Mouse (Mus musculus) lung, embryonic 16.5 days (tissue): ENCODE data around the gene Gm21731. TPM values are rescaled to one million over a fixed set of nuclear protein-coding genes. Genes with fewer than 3 reads are reported as not detected.
"Not testable (repeated sequence)": the region's sequence is repeated elsewhere in the genome, so short reads cannot be mapped to it uniquely, and the experiment has no call there.

Source experiments
- ATAC-seq: fragments of 200-750 bp; cut with Nextera tagmentation; 2 replicates; pipeline ENCODE4 v1.8.0; 2017; ENCODE audit warnings: low read depth, mild to moderate bottlenecking, moderate library complexity
- H3K27ac ChIP-seq: fragments of 300-500 bp; sonication (generic); 2 replicates; pipeline ENCODE4 v1.5.1; 2014; ENCODE audit warnings: mild to moderate bottlenecking, control low read depth, low read length
- H3K27me3 ChIP-seq: fragments of 300-500 bp; sonication (generic); 2 replicates; pipeline ENCODE4 v1.6.1; 2014; ENCODE audit warnings: low read depth, low read length, mixed read lengths; ENCODE audit not compliant: control insufficient read depth, insufficient read depth
- H3K36me3 ChIP-seq: fragments of 300-500 bp; sonication (generic); 2 replicates; pipeline ENCODE4 v1.6.1; 2014; ENCODE audit warnings: low read length; ENCODE audit not compliant: control insufficient read depth, insufficient read depth
- H3K4me1 ChIP-seq: fragments of 300-500 bp; sonication (generic); replicated peaks from 2 replicates; pipeline ENCODE4 v1.6.1; 2014; ENCODE audit warnings: low read length, mixed read lengths; ENCODE audit not compliant: control insufficient read depth, insufficient read depth
- H3K4me2 ChIP-seq: fragments of 300-500 bp; sonication (generic); 2 replicates; pipeline ENCODE4 v1.6.1; 2014; ENCODE audit warnings: low read depth, low read length, control low read depth
- H3K4me3 ChIP-seq: fragments of 300-500 bp; sonication (generic); 2 replicates; pipeline ENCODE4 v1.5.1; 2014; ENCODE audit warnings: mild to moderate bottlenecking, low read length, control low read depth
- H3K9ac ChIP-seq: fragments of 300-500 bp; sonication (generic); 2 replicates; pipeline ENCODE4 v1.6.1; 2014; ENCODE audit warnings: low read length, control low read depth
- H3K9me3 ChIP-seq: fragments of 300-500 bp; sonication (generic); 2 replicates; pipeline ENCODE4 v1.6.1; 2016; ENCODE audit warnings: low read length; ENCODE audit not compliant: control insufficient read depth
- WGBS: fragments of 180-500 bp; shearing (Covaris S2); extraction: QIAGEN DNeasy Blood & Tissue Kit; methylation state at CpG from one replicate; pipeline ENCODE4 v1.1.7; 2014; 5-methylcytosine and 5-hydroxymethylcytosine counted together
- polyA plus RNA-seq: library from polyadenylated mRNA; unstranded; fragments of >200 nt; fragmentation: Nextera tagmentation; extraction: Ambion mirVana; gene quantifications from 2 replicates; pipeline ENCODE4 v1.2.1, GENCODE M21; 2015

Gm21731 gene
- polyA plus RNA-seq = not detected in 2 replicates

DNA sequence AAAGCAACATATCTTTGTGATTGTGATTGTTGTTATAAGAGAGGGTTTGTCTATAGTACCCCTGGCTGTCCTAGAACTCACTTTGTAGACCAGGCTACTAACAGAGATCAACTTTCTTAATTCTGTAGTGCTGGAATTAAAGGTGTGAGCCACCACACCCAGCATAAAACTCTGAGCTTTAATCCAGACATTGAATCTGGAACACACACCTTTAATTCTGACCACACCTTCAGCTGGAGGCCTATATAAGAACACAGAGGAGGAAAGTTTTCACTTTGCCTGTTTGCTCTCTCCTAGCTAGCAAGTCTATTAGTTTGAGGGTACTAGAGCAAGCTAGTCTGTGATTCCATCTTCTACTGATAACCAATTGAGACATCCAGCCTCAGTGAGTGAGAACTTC is at the start of gene Gm21731:
Gene Gm21731 (plus strand): TSS at position 301 of the 400 bp plus-strand sequence.
- not testable (repeated sequence) for H3K9ac ChIP-seq, H3K27me3 ChIP-seq, H3K4me3 ChIP-seq, ATAC-seq, H3K27ac ChIP-seq, H3K4me2 ChIP-seq, H3K9me3 ChIP-seq, H3K4me1 ChIP-seq, H3K36me3 ChIP-seq

DNA sequence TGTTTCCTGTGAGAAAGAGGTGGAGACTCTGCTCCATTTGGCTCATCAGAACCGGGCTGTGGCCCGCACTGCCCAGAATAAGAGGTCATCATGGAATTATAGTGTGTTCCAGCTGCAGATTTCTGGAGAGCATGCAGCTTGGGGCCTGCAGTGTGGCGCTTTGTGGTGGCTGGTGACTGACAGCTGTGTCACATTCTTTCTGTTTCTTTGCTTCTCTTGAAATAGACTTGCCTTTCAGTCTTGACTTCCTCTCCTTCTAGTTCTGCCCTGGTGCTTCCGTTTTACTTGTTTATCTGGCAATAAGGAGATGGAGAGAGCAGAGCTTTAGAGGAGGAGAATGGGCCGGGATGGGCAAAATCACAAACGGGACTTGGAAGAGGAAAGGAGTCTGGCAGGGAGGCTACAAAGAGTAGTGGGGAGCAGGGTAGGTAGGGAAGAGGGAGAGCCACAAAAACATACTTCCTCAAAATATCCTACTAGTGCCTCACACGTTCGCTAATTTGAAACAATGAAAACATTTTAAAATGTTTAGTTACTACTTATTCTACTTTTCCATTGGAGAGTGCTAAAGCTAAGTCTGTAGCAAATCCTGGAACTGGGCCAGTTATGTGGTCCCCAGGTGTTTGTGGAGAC is 42.6 kb upstream of the Gm21731 start:
- WGBS = 76% methylated on average over 7 of the region's 8 CpGs
- H3K4me1 ChIP-seq, ATAC-seq, H3K9ac ChIP-seq, H3K27me3 ChIP-seq, H3K4me2 ChIP-seq, H3K4me3 ChIP-seq, H3K27ac ChIP-seq, H3K9me3 ChIP-seq, H3K36me3 ChIP-seq: not testable (repeated sequence)

DNA sequence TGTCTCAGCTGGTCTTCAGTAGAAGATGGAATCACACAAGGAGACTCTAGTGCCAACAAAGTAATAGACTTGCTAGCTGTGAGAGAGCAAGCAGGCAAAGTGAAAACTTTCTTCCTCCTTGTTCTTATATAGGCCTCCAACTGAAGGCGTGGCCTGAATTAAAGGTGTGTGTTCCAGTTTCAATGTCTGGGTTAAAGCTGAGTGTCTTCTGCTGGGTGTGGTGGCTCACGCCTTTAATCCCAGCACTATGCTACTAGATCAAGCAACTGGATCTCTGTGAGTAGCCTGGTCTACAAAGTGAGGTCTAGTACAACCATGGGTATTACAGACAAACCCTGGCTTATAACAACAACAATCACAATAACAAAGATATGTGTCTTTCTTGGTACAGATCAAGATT is 23.1 kb upstream of the Gm21731 start, which contains the start of gene Gm21762:
Gene Gm21762 (minus strand): TSS at position 101 of the 400 bp plus-strand sequence.
- not testable (repeated sequence) for H3K9ac ChIP-seq, H3K36me3 ChIP-seq, H3K4me1 ChIP-seq, H3K9me3 ChIP-seq, H3K4me2 ChIP-seq, H3K27ac ChIP-seq, ATAC-seq, H3K27me3 ChIP-seq, H3K4me3 ChIP-seq
- no CpG with 5 or more reads among the region's 2 CpGs for WGBS

DNA sequence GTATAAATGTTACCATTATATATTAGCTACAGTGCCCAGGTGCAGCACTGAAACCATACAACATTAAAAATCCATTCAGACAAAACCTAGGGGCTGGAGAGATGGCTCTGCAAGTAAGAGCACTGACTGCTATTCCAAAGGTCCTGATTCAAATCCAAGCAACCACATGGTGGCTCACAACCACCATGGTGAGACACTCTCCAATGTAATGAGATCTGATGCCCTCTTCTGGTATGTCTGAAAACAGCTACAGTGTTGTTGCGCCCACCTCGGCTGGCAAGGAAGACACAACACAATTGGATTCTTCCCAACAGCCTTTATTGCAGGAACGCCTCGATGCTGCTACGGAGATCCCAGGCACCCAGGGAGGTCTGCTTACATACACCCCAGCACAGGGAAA is 18.0 kb upstream of the Gm21731 start:
- H3K9ac ChIP-seq, H3K4me2 ChIP-seq, H3K4me1 ChIP-seq, H3K36me3 ChIP-seq, H3K27me3 ChIP-seq, H3K9me3 ChIP-seq, H3K4me3 ChIP-seq, ATAC-seq, H3K27ac ChIP-seq: not testable (repeated sequence)
- WGBS = 78% methylated on average over 5 of the region's 5 CpGs

DNA sequence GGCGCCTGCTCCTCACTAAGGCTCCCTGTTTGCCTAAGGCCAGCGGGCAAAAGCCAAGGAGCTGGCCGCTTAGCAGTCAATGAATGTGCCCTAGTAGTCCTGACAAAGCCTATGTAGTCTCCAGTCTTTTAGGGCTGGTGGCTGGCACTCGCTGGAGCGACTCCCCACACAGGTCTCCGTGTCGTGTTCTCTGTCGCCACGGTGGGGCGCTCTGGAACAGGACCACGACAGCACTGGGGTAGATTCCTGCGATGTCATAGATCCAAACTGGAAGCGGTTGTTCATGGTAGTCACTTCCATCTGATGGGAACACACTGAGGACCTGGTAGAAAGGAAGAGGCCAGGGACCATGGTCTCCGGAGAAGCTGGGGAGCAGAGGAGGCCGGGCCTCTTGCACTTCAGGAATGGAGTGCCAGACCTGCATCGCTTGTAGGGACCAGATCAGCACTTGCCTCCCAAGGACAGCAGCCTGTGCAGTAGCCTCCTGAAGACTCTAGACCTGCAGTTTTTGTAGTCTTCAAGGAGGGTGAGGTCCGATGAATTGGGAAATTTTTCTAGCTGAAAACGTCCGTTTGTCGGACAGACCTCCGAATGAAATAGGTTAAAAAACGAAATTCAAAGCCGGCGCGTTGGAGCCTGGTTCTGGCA is 15.8 kb upstream of the Gm21731 start:
- H3K9me3 ChIP-seq, H3K4me1 ChIP-seq, H3K4me2 ChIP-seq, H3K36me3 ChIP-seq, H3K27me3 ChIP-seq, H3K9ac ChIP-seq, H3K27ac ChIP-seq, ATAC-seq, H3K4me3 ChIP-seq: not testable (repeated sequence)
- WGBS = 91% methylated on average over 16 of the region's 25 CpGs

DNA sequence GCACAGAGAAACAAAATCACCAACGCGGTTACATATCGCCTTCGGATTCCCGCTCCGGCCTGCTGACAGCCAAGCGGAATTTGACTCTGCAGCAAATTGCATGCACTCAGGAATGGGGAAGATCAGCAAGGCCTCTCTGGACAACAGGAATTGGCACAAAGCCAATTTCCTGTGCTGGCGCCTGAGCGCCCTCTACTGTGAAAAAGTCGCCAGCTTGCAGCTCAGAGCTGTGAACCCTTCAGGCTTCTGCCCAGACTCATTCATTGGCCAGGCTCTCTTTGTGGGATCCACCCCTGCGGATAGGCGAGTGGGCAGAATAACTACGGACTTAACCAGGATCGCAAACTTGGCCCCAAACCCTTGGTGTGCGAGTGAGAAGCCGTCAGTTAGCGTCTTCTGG is 7.1 kb upstream of the Gm21731 start:
- H3K27ac ChIP-seq, H3K36me3 ChIP-seq, H3K9ac ChIP-seq, H3K27me3 ChIP-seq, ATAC-seq, H3K4me1 ChIP-seq, H3K4me3 ChIP-seq, H3K9me3 ChIP-seq, H3K4me2 ChIP-seq: not testable (repeated sequence)
- 96% methylated on average over 15 of the region's 17 CpGs for WGBS

DNA sequence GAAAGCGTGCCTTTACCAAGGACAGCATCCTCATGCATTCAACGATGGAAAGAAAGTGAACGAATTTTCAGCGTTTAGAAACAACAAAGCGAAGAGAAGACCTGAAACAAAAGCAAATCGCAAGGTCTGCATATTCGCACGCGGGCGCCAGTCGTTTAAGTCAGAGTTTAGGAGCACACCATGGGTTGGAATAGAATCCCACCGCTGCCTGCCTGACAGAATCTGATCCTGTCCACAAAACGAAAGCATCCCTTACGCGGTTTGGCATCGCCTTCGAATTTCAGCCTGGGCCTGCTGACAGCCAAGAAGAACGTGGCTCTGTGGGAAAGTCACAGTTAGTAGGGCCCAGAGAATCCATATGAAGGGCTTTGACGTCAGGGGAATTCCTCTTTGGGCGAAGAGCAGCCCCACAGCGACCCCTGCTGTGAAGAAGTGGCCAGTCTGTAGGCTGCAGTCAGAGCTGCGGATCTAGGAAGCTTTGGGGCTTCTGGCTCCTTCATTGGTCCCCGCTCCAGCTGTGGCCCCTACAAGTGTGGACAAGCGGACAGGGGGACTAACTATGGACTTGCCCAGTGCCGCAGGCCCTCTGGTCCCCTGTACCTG is 6.4 kb upstream of the Gm21731 start:
- not testable (repeated sequence) for H3K4me2 ChIP-seq, H3K27ac ChIP-seq, ATAC-seq, H3K9ac ChIP-seq, H3K36me3 ChIP-seq, H3K9me3 ChIP-seq, H3K4me3 ChIP-seq, H3K4me1 ChIP-seq, H3K27me3 ChIP-seq
- 74% methylated on average over 13 of the region's 25 CpGs for WGBS

DNA sequence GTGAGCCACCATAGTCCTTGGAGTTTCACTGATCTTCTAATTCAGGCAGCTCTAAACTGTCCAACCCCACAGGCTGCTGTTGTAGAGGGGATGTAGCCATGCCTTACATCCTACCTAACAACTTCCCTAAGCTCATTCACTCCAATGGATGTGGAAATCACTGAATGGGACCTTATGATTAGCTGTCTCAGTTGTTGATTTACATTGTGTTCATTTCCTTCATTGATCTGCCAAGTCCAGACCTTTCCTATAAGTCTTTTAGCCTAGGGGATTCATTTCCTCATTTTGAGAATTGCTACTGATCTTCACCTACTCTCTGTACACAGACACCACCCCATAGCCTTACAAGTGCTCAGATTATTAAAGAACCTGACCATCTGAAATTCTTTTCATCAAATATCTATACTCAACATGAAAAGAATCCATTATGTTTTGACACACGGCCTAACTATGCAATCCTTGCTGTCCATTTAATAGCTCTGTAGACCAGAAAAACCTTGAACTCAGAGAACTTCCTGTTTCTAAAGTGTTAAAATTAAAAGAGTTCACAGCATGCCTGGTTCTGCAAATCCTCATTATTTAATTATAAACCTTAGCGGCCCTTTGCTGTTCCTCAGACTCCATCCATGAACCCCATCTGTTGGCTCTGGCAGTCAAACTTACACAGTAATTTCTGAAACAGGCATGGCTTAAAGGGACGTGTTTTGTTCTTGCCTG is 12.5 kb downstream of the Gm21731 start:
- WGBS = 86% methylated on average over 2 of the region's 3 CpGs
- H3K9ac ChIP-seq = not testable (repeated sequence)

More for the DNA sequence above, 12.5 kb downstream of the Gm21731 start:
- H3K36me3 ChIP-seq, H3K4me2 ChIP-seq, H3K27me3 ChIP-seq, H3K9me3 ChIP-seq, H3K27ac ChIP-seq, H3K4me1 ChIP-seq, ATAC-seq, H3K4me3 ChIP-seq: not testable (repeated sequence)
